Mouse (Mus musculus): Measurements from ENCODE around the gene Atrnl1. TPM values are rescaled to one million over a fixed set of nuclear protein-coding genes. Genes with fewer than 3 reads are reported as not detected.

The Atrnl1 gene
- total RNA-seq, 2 experiments from 2014 or later = 99.0 to 112 TPM

GRCm38 (mm10) chr19:58178410-58178809 lies 567.6 kb downstream of the Atrnl1 start:
- no peak for DNase-seq (ENCODE audit: low spot score in 2 of 2)

- no peak for DNase-seq (ENCODE audit: low spot score in 2 of 2)
These were observed 569.9 kb downstream of the Atrnl1 start for GRCm38 (mm10) chr19:58180773-58181172.

Small RNA genes within 50 kb of the gene (microRNA-seq; reads per million reads assigned to microRNA genes)
- gene Mir5623 = 0.85 to 1.2 reads per million in 2 experiments

Other genes starting within 250 kb of the Atrnl1 start
- 10 to 100 TPM; 18.5 to 18.8 TPM for gene Trub1, start 158.1 kb upstream of the Atrnl1 start, total RNA-seq (2021)

Data from left cerebral cortex, adult 18-20 months (tissue).